Mouse (Mus musculus) cerebellum, adult 18-20 months (tissue): Measurements from ENCODE around the gene Pard3.
A peak's percentile ranks its signal among the peaks of the same experiment; 100 is the strongest.

Experiments
- DNase-seq, 2 experiments: peaks; one replicate each; pipeline ENCODE4 v3.0.0; 2021

Pard3 gene

GRCm38 (mm10) chr8:127361796-127362195 lies 298.1 kb downstream of the Pard3 start:
- DNase-seq = no peak

GRCm38 (mm10) chr8:127368347-127368746 lies 304.7 kb downstream of the Pard3 start:
- DNase-seq = no peak

GRCm38 (mm10) chr8:127371326-127371949 lies 307.7 kb downstream of the Pard3 start:
- no peak for DNase-seq

- no peak for DNase-seq
These were observed 314.1 kb downstream of the Pard3 start for GRCm38 (mm10) chr8:127377775-127378174.

- peak in 1 of 2 experiments; percentile 11 for DNase-seq
These were observed 315.5 kb downstream of the Pard3 start for GRCm38 (mm10) chr8:127378994-127379858.

GRCm38 (mm10) chr8:127381259-127381658 lies 317.6 kb downstream of the Pard3 start:
- DNase-seq = no peak

- no peak for DNase-seq
These were observed 329.0 kb downstream of the Pard3 start for GRCm38 (mm10) chr8:127392700-127393099.

- DNase-seq = no peak
These were observed 331.8 kb downstream of the Pard3 start for GRCm38 (mm10) chr8:127395488-127395887.

GRCm38 (mm10) chr8:127405815-127406214 lies 342.1 kb downstream of the Pard3 start:
- DNase-seq = no peak

GRCm38 (mm10) chr8:127410606-127411005 lies 346.9 kb downstream of the Pard3 start:
- DNase-seq = no peak

GRCm38 (mm10) chr8:127411190-127411848 lies 347.6 kb downstream of the Pard3 start:
- no peak for DNase-seq

GRCm38 (mm10) chr8:127423021-127423420 lies 359.3 kb downstream of the Pard3 start:
- no peak for DNase-seq

- peak in 1 of 2 experiments; percentile 14 for DNase-seq
These were observed 360.7 kb downstream of the Pard3 start for GRCm38 (mm10) chr8:127424211-127424916.

GRCm38 (mm10) chr8:127426857-127427256 lies 363.2 kb downstream of the Pard3 start:
- DNase-seq = no peak

- DNase-seq = no peak
These were observed 364.3 kb downstream of the Pard3 start for GRCm38 (mm10) chr8:127428004-127428403.

- DNase-seq = no peak
These were observed 367.5 kb downstream of the Pard3 start for GRCm38 (mm10) chr8:127431236-127431635.

- DNase-seq = no peak
These were observed 372.3 kb downstream of the Pard3 start for GRCm38 (mm10) chr8:127435975-127436374.

- no peak for DNase-seq
These were observed 374.0 kb downstream of the Pard3 start for GRCm38 (mm10) chr8:127437613-127438235.

- DNase-seq = peak in 1 of 2 experiments; percentile 6
These were observed 375.1 kb downstream of the Pard3 start for GRCm38 (mm10) chr8:127438625-127439391.

- no peak for DNase-seq
These were observed 375.9 kb downstream of the Pard3 start for GRCm38 (mm10) chr8:127439392-127440160.
